Mouse (Mus musculus) heart, adult 2 months (tissue): ENCODE data around the gene Gpr176.

Experiments
- CTCF ChIP-seq: fragments of 200-600 bp; IDR thresholded peaks from 2 replicates; pipeline ENCODE4 v1.8.1; 2022; ENCODE audit warnings: antibody characterized with exemption, mild to moderate bottlenecking, moderate library complexity
- EP300 ChIP-seq: fragments of 200-500 bp; IDR thresholded peaks from 2 replicates; pipeline ENCODE4 v1.6.1; 2011; ENCODE audit warnings: low read depth, low read length, control low read depth; ENCODE audit not compliant: insufficient read depth
- POLR2A ChIP-seq: fragments of 200-500 bp; IDR thresholded peaks from 2 replicates; pipeline ENCODE4 v1.6.1; 2011; ENCODE audit warnings: mild to moderate bottlenecking, low read depth, low read length, control low read depth; ENCODE audit not compliant: insufficient read depth

DNA sequence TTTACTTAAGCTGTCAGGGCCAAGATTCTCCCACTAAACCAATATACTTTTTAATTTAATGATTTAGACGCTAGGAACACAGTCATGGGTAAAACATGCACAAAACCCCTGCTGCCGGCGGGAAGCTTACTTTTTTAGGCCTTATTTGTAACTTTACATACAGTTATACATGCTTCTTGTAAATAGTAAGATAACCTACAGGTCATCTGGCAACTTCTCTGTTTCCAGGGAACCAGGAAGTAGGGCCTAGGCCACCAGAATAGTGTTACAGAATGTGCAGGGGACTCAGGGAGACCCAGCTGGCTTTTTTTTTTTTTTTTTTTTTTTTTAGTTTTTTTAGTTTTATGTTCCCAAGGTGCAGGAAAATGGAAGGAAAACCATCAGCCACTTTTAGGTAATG lies 16.4 kb upstream of the Gpr176 start:
- TF ChIP-seq CTCF (no peak), POLR2A (no peak), EP300 (no peak)
